Comparison of ENCODE assay signal across 19 mouse cellular contexts in the genomic region with DNA sequence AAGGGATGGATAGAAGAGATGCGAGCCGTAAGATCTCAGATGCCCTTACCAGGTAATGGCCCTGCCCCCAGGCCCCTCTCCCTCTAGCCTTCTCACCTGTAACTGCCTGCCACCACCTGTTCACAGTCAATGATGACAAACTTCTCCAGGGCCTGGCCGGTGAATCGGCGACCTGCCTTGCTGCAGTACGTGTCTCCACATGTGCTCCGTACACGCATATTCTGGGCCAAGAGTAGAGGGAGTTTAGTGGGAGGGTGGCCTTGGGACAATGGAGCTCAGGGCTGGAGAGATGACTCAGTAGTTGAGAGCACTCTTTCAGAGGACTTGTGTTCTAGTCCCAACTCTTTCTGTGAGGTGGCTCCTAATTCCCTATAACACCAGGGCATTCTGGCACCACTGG. TPM values are rescaled to one million over a fixed set of nuclear protein-coding genes. Genes with fewer than 3 reads are reported as not detected.
DNase-seq lines count a peak whose midpoint lies in the region.
"Had no signal": no experiment of that assay in that cellular context is flagged by ENCODE, and none has a peak within 500 bp of the region (broad histone marks: within the 10 kb centered on the region; RNA-seq: fewer than 3 reads in every experiment).

No protein-coding gene starts in this region.

- peak; percentile 72 for DNase-seq in adrenal gland, adult 2 months
- DNase-seq in adrenal gland, adult 8-10 months: no peak
- peak; percentile 43 to 51 for DNase-seq in adrenal gland, postnatal 36 days
- DNase-seq in adrenal gland, postnatal 10 days: no peak
- peak; percentile 38 to 66 for DNase-seq in urinary bladder, adult 18-20 months (ENCODE audit: low spot score in 2 of 2)
- no peak for DNase-seq in urinary bladder, postnatal 10 days (ENCODE audit: low spot score)
- DNase-seq in urinary bladder, postnatal 36 days (ENCODE audit: low spot score in 2 of 2): peak; percentile 38 to 67
- DNase-seq in urinary bladder, adult 2 months (ENCODE audit: low spot score): no peak
- DNase-seq: cerebellum, adult 11 months; cerebellum, adult 18-20 months; cerebellum, adult 8-10 months; cerebellum, adult 9-11 months; cerebellum, postnatal 14 days; cerebellum, postnatal 36 days; embryo, embryonic 11 days had no signal

RNA-seq across cellular contexts. Expression of a gene that starts 3.8 kb away (rescaled TPM):
- under 1 TPM in 1 of 2 experiments, not detected in 1; 0.10 TPM for total RNA-seq in adrenal gland, adult 2 months (2021)
- 0.03 and 0.04 TPM in 2 replicates for polyA plus RNA-seq in adrenal gland, adult 2 months (2012; rRNA removed)
- under 1 TPM in 3 of 4 experiments, not detected in 1; 0.06 to 0.15 (median 0.10) TPM for total RNA-seq in adrenal gland, adult 8-10 months (2022)
- total RNA-seq in adrenal gland, postnatal 36 days (2021): not detected
- not detected for total RNA-seq in adrenal gland, postnatal 10 days (2021)
- 2.6 and 3.7 TPM in 2 replicates for polyA plus RNA-seq in urinary bladder, adult 2 months (2012; rRNA removed)
- total RNA-seq: adrenal gland, postnatal 4 days; common myeloid progenitor, adult 5-6 weeks had no signal
- polyA plus RNA-seq: erythroblast, embryonic 14.5 days; frontal cortex, adult 2 months had no signal

RNA-seq across cellular contexts. Expression of a gene that starts 4.1 kb away (rescaled TPM):
- 100 to 1,000 TPM; 145 to 164 TPM for total RNA-seq in adrenal gland, adult 2 months (2021)
- 183 and 185 TPM in 2 replicates for polyA plus RNA-seq in adrenal gland, adult 2 months (2012; rRNA removed)
- total RNA-seq in adrenal gland, adult 8-10 months (2022): 100 to 1,000 TPM; 139 to 179 (median 160) TPM
- total RNA-seq in adrenal gland, postnatal 36 days (2021): 100 to 1,000 TPM; 158 to 163 TPM
- 100 to 1,000 TPM; 106 to 121 TPM for total RNA-seq in adrenal gland, postnatal 10 days (2021)
- 63.3 and 65.9 TPM in 2 replicates for polyA plus RNA-seq in urinary bladder, adult 2 months (2012; rRNA removed)

RNA-seq across cellular contexts. Expression of a gene that starts 11.6 kb away (rescaled TPM):
- total RNA-seq in adrenal gland, adult 2 months (2021): 100 to 1,000 TPM; 235 to 249 TPM
- polyA plus RNA-seq in adrenal gland, adult 2 months (2012; rRNA removed): 733 and 890 TPM in 2 replicates
- total RNA-seq in adrenal gland, adult 8-10 months (2022): 100 to 1,000 TPM; 285 to 331 (median 289) TPM
- total RNA-seq in adrenal gland, postnatal 36 days (2021): 100 to 1,000 TPM; 185 to 198 TPM
- total RNA-seq in adrenal gland, postnatal 10 days (2021): 10 to 100 TPM; 54.2 to 56.7 TPM
- polyA plus RNA-seq in urinary bladder, adult 2 months (2012; rRNA removed): 42.8 and 48.4 TPM in 2 replicates

RNA-seq across cellular contexts. Expression of a gene that starts 55.7 kb away (rescaled TPM):
- total RNA-seq in adrenal gland, adult 2 months (2021): 1 to 10 TPM; 1.2 to 1.9 TPM
- 1.4 and 2.0 TPM in 2 replicates for polyA plus RNA-seq in adrenal gland, adult 2 months (2012; rRNA removed)
- total RNA-seq in adrenal gland, adult 8-10 months (2022): 1 to 10 TPM; 1.2 to 4.5 (median 2.6) TPM
- total RNA-seq in adrenal gland, postnatal 36 days (2021): 1 to 10 TPM; 1.4 to 1.7 TPM
- 1 to 10 TPM; 2.5 to 3.4 TPM for total RNA-seq in adrenal gland, postnatal 10 days (2021)
- polyA plus RNA-seq in urinary bladder, adult 2 months (2012; rRNA removed): 0.04 and 0.09 TPM in 2 replicates

Comparison
In these comparisons a context has a peak if more than half of its experiments do, and no peak if none do; other contexts are left out.
1. DNase-seq: peak in adrenal gland, adult 2 months (single experiment), adrenal gland, postnatal 36 days (2 of 2), urinary bladder, adult 18-20 months (2 of 2) and urinary bladder, postnatal 36 days (2 of 2); none in adrenal gland, adult 8-10 months (single experiment), adrenal gland, postnatal 10 days (single experiment), urinary bladder, postnatal 10 days (single experiment) and urinary bladder, adult 2 months (single experiment).